Mouse (Mus musculus) A20 (cell line): ENCODE results near the gene Ly6g6f.
"Not testable (repeated sequence)": the region's sequence is repeated elsewhere in the genome, so short reads cannot be mapped to it uniquely, and the experiment has no call there.

Source experiments
- DNase-seq: peaks from one replicate; pipeline ENCODE4 v3.0.0-alpha.2; 2011; ENCODE audit warnings: low read depth, low spot score

Ly6g6f gene

DNA sequence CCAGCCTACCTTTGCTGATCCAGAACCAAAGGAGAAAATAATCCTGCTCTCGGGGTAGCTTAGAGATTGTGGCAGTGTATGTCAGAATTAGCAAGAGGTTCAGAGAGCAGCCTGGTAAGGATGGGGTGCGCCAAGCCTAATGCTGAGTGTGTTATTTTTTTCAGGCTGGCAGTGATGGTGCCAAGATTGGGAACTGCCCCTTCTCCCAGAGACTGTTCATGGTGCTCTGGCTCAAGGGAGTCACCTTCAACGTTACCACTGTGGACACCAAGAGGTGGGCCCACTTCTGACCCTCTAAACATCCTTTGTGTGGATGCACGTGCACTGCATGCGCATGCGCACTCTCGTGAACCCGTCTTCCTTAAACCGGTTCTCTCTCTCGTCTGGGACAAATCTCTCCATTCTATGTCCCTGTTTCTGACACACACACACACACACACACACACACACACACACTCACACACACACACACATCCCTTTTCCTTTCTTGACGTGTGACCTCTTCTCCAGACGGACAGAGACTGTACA lies 33.1 kb downstream of the Ly6g6f start:
- no peak for DNase-seq

DNA sequence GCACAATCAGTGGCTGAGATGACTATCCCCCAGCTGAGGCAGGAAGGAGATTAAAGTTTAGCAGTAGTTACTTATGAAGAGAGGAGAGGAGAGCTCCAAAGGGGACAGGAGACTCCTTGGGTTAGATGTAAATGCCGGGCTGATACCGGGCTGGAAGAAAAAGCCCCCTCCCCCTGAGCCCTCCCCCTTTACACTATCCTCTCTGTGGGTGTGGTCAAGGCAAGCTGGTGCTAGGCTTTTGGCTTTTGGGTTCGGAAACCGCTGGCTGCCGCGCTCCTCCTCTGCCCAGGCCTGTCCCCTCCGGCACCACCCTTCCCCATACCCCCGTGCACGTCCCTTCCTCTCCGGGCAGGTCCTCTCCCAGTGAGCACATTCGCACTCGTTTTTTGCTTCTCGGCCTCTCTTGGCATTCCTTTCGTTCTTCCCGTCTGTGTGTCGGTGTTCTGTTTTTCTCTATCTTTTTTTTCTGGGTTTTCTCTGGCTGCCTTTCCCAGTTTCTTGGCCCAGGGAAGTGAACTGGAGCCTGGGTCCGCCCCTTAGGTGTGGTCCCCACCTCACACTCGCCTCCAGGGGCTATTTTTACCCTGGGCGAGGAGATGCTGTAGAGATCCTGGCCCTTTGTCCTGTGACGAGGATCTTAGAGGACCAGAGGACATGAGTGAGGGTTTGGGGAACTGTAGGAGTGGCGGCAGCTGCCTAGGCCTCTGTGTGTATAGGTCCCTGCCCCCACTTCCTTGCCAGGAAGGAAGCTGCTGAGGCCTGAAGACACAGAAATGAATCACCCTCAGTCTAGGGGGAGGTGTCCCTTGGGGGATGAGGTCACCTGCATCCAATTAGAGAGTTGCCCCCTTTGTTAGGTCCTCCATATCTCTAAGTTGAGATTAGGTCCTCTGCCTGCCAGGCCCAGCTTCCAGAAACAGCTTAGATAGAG lies 34.0 kb downstream of the Ly6g6f start:
- DNase-seq: peak; percentile 90

DNA sequence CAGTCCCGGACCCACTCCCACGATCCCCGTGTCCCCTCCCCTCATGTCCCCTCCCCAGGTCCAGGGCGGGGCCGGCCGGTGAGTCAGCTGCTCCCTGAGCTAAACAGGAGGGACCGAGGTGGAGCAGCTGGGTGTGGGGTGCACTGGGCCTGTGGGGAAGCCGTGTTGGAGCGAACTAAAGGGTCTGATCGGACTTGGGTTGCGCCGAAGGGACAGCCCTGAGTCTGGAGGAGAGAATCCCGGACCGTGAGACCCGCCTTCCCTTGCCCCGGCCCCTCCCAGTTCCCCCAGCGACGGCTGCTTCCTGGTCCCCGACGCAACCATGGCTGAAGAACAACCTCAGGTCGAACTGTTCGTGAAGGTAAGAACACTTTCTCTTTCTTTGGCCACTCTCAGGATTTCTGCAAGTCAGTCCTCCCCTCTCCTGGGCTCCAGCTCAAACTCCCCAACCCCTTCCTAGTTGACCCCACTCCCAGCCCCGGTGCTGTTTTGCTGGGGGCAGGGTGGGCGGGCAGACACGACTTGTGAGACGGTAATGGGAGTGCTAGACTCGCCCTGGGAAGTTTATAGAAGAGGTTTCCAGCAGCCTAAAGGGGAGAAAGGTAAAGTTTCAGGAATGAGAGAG lies 35.2 kb downstream of the Ly6g6f start:
- peak; percentile 88 for DNase-seq

DNA sequence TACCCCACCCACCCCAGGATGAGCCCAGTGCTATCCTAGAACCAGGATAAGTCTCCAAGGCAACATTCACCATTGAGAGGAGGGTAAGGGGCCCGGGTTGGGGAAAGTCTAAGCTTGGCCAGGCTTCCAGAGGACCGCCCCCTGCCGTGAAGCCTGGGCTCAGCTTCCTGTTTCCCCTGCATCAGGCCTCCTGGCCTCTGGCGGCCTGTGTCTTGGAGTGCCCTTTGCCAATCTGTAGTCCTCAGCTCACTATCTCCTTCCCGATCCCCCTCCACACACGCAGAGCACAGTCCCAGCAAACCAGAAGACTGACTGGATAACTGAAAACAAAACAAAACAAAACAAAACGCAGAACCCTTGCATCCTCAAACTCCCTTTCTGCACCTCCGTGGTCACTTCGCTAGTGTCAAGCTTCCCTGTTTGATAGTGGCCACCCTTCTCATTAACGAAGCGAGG lies 35.8 kb downstream of the Ly6g6f start, which contains the start of gene Clic1:
Gene Clic1 (plus strand): TSS at position 406 of the 456 bp plus-strand sequence.
- DNase-seq: peak; percentile 80

GRCm38 (mm10) chr17:35048932-35049440 lies 36.4 kb downstream of the Ly6g6f start:
- DNase-seq: peak; percentile 58

DNA sequence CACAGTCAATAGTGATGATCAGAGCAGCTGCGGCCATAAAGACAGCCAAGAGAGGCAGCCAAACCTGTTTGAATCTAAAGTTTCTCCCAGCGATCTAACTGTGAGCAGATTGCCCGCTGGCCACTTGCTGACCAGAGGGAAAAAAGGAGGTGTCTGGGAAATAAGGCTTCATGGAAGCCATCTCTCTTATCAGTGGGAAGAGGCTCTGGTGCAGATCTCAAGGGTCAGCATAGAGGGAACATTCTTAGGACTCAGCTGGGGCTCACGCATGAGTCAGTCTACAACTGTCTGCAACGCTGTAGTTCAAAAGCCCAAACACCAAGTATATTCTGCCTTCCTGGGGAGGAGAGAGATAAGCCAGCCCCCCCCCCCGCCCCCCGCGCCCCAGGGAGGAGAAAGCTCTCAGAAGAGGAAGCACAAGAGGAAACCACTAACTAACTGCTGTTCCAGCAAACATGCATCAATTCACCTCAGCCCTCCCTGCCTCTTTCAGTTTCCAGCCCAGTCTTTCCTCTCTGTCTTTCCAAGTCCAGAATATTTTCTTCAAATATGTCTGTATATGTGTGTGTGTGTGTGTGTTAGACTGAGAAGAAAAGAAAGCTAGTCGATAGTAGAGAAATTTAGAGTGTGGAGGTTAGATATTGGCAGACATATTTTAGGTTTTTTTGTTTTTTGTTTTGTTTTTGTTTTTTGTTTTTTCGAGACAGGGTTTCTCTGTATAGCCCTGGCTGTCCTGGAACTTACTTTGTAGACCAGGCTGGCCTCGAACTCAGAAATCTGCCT lies 37.1 kb downstream of the Ly6g6f start:
- peak; percentile 78 for DNase-seq

GRCm38 (mm10) chr17:35047688-35048087 lies 37.7 kb downstream of the Ly6g6f start:
- DNase-seq: no peak

DNA sequence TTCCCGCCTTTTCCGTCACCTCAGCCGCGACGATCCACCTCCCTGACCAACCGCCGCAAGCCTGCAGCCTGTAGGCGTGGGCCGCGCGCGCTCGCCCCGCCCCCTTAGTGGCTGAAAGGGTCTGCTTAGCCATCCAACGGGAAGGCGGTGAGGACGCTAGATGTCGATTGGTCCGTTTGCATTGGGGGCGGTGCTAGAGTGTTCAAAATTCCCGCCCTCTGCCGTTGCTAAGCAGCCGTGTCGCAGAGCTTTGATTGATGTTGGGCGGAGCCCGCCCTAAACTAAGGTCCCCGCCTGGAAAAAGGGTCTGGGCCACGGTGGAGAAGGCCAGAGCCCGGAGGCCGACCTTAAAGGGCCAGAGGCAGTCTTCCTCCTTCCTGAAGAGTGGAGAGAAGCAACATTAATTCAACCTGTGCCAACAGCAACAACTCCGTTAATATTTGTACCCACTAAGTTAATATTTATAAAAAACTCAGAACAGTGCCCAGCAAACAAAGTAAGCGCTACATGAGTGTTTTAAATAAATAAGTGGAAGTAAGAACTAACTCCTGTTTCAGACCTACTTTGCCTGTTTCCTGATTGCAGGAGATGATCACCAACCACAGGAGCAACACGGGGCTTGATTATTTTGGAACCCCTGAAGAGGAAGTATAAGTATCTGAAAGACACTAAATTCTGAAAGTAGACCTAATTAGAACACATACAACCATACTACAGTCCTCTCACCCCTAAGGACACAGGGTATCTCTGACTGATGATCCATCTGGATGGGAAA lies 38.5 kb downstream of the Ly6g6f start, which contains the start of gene Msh5:
Gene Msh5 (minus strand): TSS at position 65 of the 775 bp plus-strand sequence.
- DNase-seq: peak; percentile 100

- peak; percentile 57 for DNase-seq
These were observed 39.4 kb downstream of the Ly6g6f start for GRCm38 (mm10) chr17:35045807-35046680.

GRCm38 (mm10) chr17:35044904-35045806 lies 40.3 kb downstream of the Ly6g6f start:
- DNase-seq: no peak

- no peak for DNase-seq
These were observed 41.6 kb downstream of the Ly6g6f start for GRCm38 (mm10) chr17:35043794-35044193.

- DNase-seq: no peak
These were observed 46.1 kb downstream of the Ly6g6f start for GRCm38 (mm10) chr17:35039121-35039873.

DNA sequence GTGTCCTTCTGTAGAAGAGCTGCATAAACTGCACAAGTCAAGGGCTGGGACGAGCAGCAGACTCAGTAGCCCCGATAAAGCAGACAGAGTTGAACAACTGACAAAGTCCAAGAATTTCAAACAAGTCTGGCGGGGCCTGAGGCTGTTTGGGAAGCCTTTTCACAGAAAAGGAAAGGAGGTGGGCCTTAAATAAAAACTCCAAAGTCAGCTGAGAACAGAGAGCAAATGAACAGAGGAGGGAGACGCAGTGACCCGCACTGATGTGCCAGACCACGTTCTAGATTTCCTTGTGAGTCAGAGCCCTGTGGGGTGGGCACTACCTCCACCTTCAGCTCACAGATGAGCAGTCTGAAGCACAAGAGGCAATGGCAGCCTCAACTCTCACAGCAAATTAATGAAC lies 50.5 kb downstream of the Ly6g6f start:
- DNase-seq: no peak

GRCm38 (mm10) chr17:35033703-35034102 lies 51.7 kb downstream of the Ly6g6f start:
- not testable (repeated sequence) for DNase-seq

GRCm38 (mm10) chr17:35032323-35032870 lies 53.0 kb downstream of the Ly6g6f start:
- peak; percentile 48 for DNase-seq

- no peak for DNase-seq
These were observed 53.5 kb downstream of the Ly6g6f start for GRCm38 (mm10) chr17:35031880-35032279.

DNA sequence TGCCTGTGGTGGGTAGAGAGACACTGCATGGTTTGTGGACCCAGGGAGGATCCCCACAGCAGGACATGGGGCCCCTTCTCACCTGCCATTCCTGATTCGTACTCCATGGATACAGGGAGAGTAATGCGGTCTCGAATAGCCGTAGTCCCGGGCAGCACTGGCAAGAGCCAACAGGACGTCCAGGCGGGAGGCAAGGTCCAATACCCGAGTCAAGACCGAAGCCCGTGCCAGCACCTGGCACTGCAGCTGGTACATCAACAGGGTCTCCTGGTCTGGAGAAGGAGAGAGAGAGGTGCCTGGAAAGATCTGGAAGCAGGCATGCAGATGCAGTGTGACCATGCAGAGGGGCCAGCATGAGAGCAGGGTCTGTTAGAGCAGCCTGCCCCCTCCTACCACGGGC lies 54.1 kb downstream of the Ly6g6f start:
- no peak for DNase-seq
